Mouse (Mus musculus): ENCODE measurements around the gene Ank3. TPM values are rescaled to one million over a fixed set of nuclear protein-coding genes. Genes with fewer than 3 reads are reported as not detected.

The Ank3 gene
- total and polyA plus RNA-seq, 3 experiments, result 3.2 to 6.7 TPM; not detected in 1

GRCm38 (mm10) chr10:69366877-69367387 is 31.6 kb upstream of the Ank3 start:
- H3K36me3 ChIP-seq (ENCODE audit: control insufficient read depth in 1 of 2, insufficient read depth in 2 of 2, low read length in 2 of 2), result no peaks in the 10 kb centered on the region
- TF ChIP-seq RAD21 (IDR thresholded peaks at IDR 0.05; ENCODE audit: low read depth, low read length), result peak; percentile 29
- TF ChIP-seq KAT2A (conservative IDR thresholded peaks at IDR 0.05; ENCODE audit: low read depth, low read length), result no peak
- no peak for TF ChIP-seq POLR2AphosphoS5 (IDR thresholded peaks at IDR 0.05; ENCODE audit: borderline replicate concordance, low read depth, low read length)
- TF ChIP-seq SMC3 (IDR thresholded peaks at IDR 0.05; ENCODE audit: low read depth, low read length), result peak; percentile 25; the same call in 1 of the 2 replicates
- TF ChIP-seq CTCF (IDR thresholded peaks at IDR 0.05 in 2 of 3, conservative IDR thresholded peaks at IDR 0.05 in 1 of 3; ENCODE audit: control insufficient read depth in 1 of 3, insufficient read depth in 1 of 3, low read depth in 2 of 3, low read length in 3 of 3, poor library complexity in 1 of 3, severe bottlenecking in 1 of 3), result peak in 1 of 3 experiments; percentile 50; a peak in 3 of 6 replicates
- H3K9me3 ChIP-seq (replicated peaks; ENCODE audit: insufficient read depth, low read length), result no peaks in the 10 kb centered on the region
- H3K4me3 ChIP-seq (ENCODE audit: control insufficient read depth in 1 of 2, insufficient read depth in 1 of 2, low read depth in 2 of 2, low read length in 2 of 2), result no peak overlapping the region
- H3K79me2 ChIP-seq (ENCODE audit: control insufficient read depth, insufficient read depth, low read length, poor library complexity), result no peaks in the 10 kb centered on the region
- H3K27ac ChIP-seq (ENCODE audit: control insufficient read depth, low read depth, low read length), result no peak overlapping the region
- peak; percentile 54 for DNase-seq (ENCODE audit: low read depth, low spot score)
- H3K4me1 ChIP-seq (ENCODE audit: control insufficient read depth in 1 of 2, insufficient read depth in 2 of 2, low read length in 2 of 2), result no peaks in the 10 kb centered on the region
- no peak overlapping the region for H3K9ac ChIP-seq (ENCODE audit: control insufficient read depth, low read depth, low read length, poor library complexity, severe bottlenecking)
- H3K27me3 ChIP-seq (ENCODE audit: control insufficient read depth in 1 of 2, insufficient read depth in 2 of 2, low read length in 2 of 2), result no peaks in the 10 kb centered on the region

- H3K9me3 ChIP-seq (replicated peaks; ENCODE audit: insufficient read depth, low read length), result no peaks in the 10 kb centered on the region
- TF ChIP-seq ETS1 (IDR thresholded peaks at IDR 0.05; ENCODE audit: low read depth, low read length), result no peak
- no peak for TF ChIP-seq NELFE (IDR thresholded peaks at IDR 0.05; ENCODE audit: low read depth, low read length)
- no peak for TF ChIP-seq MYC (IDR thresholded peaks at IDR 0.05; ENCODE audit: low read depth, low read length)
- TF ChIP-seq JUND (IDR thresholded peaks at IDR 0.05; ENCODE audit: low read depth, low read length), result no peak
- no peak for TF ChIP-seq KAT2A (conservative IDR thresholded peaks at IDR 0.05; ENCODE audit: low read depth, low read length)
- TF ChIP-seq UBTF (IDR thresholded peaks at IDR 0.05; ENCODE audit: borderline replicate concordance, insufficient read depth, low read depth, low read length), result no peak
- no peak for TF ChIP-seq GATA1 (IDR thresholded peaks at IDR 0.05; ENCODE audit: low read depth, low read length)
- TF ChIP-seq MAX (IDR thresholded peaks at IDR 0.05; ENCODE audit: low read length), result no peak
- TF ChIP-seq ZKSCAN1 (IDR thresholded peaks at IDR 0.05; ENCODE audit: low read depth, low read length), result no peak
- no peak for TF ChIP-seq EP300 (IDR thresholded peaks at IDR 0.05; ENCODE audit: low read depth in 1 of 2, low read length in 2 of 2)
- no peak for TF ChIP-seq BHLHE40 (IDR thresholded peaks at IDR 0.05; ENCODE audit: borderline replicate concordance, low read depth, low read length)
- TF ChIP-seq RAD21 (IDR thresholded peaks at IDR 0.05; ENCODE audit: low read depth, low read length), result no peak
- TF ChIP-seq POLR2AphosphoS5 (IDR thresholded peaks at IDR 0.05; ENCODE audit: borderline replicate concordance, low read depth, low read length), result no peak
- TF ChIP-seq E2F4 (IDR thresholded peaks at IDR 0.05; ENCODE audit: borderline replicate concordance, low read depth, low read length), result no peak
Measured at GRCm38 (mm10) chr10:69369321-69369720, 29.3 kb upstream of the Ank3 start.

More at GRCm38 (mm10) chr10:69369321-69369720, 29.3 kb upstream of the Ank3 start:
- no peak overlapping the region for H3K27ac ChIP-seq (ENCODE audit: control insufficient read depth, low read depth, low read length)
- no peaks in the 10 kb centered on the region for H3K4me1 ChIP-seq (ENCODE audit: control insufficient read depth in 1 of 2, insufficient read depth in 2 of 2, low read length in 2 of 2)
- no peak overlapping the region for H3K9ac ChIP-seq (ENCODE audit: control insufficient read depth, low read depth, low read length, poor library complexity, severe bottlenecking)
- H3K4me3 ChIP-seq (ENCODE audit: control insufficient read depth in 1 of 2, insufficient read depth in 1 of 2, low read depth in 2 of 2, low read length in 2 of 2), result no peak overlapping the region
- H3K27me3 ChIP-seq (ENCODE audit: control insufficient read depth in 1 of 2, insufficient read depth in 2 of 2, low read length in 2 of 2), result no peaks in the 10 kb centered on the region
- H3K36me3 ChIP-seq (ENCODE audit: control insufficient read depth in 1 of 2, insufficient read depth in 2 of 2, low read length in 2 of 2), result no peaks in the 10 kb centered on the region
- H3K79me2 ChIP-seq (ENCODE audit: control insufficient read depth, insufficient read depth, low read length, poor library complexity), result no peaks in the 10 kb centered on the region
- no peak for DNase-seq (ENCODE audit: low read depth, low spot score)

All from MEL (cell line).